Mouse (Mus musculus) hindbrain, embryonic 14.5 days (tissue): ENCODE data around the gene Slc18b1. TPM values are rescaled to one million over a fixed set of nuclear protein-coding genes. Genes with fewer than 3 reads are reported as not detected.
A peak's percentile ranks its signal among the peaks of the same experiment; 100 is the strongest.

ENCODE experiments used
- ATAC-seq: fragments of 200-750 bp; cut with Nextera tagmentation; 2 replicates; pipeline ENCODE4 v1.8.0; 2017; ENCODE audit warnings: moderate number of reproducible peaks, mild to moderate bottlenecking, moderate TSS enrichment, moderate library complexity; ENCODE audit not compliant: low FRiP score
- DNase-seq: peaks from one replicate; pipeline ENCODE4 v3.0.0-alpha.2; 2015; ENCODE audit warnings: low spot score
- H3K27ac ChIP-seq: fragments of 300-500 bp; sonication (generic); 2 replicates; pipeline ENCODE4 v1.5.1; 2014; ENCODE audit warnings: mild to moderate bottlenecking, moderate library complexity
- H3K27me3 ChIP-seq: fragments of 300-500 bp; sonication (generic); 2 replicates; pipeline ENCODE4 v1.6.1; 2014; ENCODE audit warnings: mild to moderate bottlenecking, low read length, mixed read lengths; ENCODE audit not compliant: control insufficient read depth, insufficient read depth
- H3K36me3 ChIP-seq: fragments of 300-500 bp; sonication (generic); replicated peaks from 2 replicates; pipeline ENCODE4 v1.6.1; 2014; ENCODE audit not compliant: control insufficient read depth, insufficient read depth
- H3K4me1 ChIP-seq: fragments of 300-500 bp; sonication (generic); replicated peaks from 2 replicates; pipeline ENCODE4 v1.6.1; 2014; ENCODE audit warnings: antibody characterized with exemption, low read length, mixed read lengths; ENCODE audit not compliant: control insufficient read depth, insufficient read depth
- H3K4me2 ChIP-seq: fragments of 300-500 bp; sonication (generic); replicated peaks from 2 replicates; pipeline ENCODE4 v1.6.1; 2014; ENCODE audit warnings: mild to moderate bottlenecking, moderate library complexity
- H3K4me3 ChIP-seq: fragments of 300-500 bp; sonication (generic); replicated peaks from 2 replicates; pipeline ENCODE4 v1.5.1; 2014; ENCODE audit warnings: mild to moderate bottlenecking, low read length
- H3K9ac ChIP-seq: fragments of 300-500 bp; sonication (generic); 2 replicates; pipeline ENCODE4 v1.6.1; 2014
- H3K9me3 ChIP-seq: fragments of 300-500 bp; sonication (generic); 2 replicates; pipeline ENCODE4 v1.6.1; 2016; ENCODE audit warnings: low read length; ENCODE audit not compliant: control insufficient read depth
- WGBS: fragments of 180-500 bp; shearing (Covaris S2); extraction: QIAGEN DNeasy Blood & Tissue Kit; methylation state at CpG from one replicate; pipeline ENCODE4 v1.1.7; 2014; 5-methylcytosine and 5-hydroxymethylcytosine counted together
- polyA plus RNA-seq: library from polyadenylated mRNA; unstranded; fragments of >200 nt; fragmentation: Nextera tagmentation; extraction: Ambion mirVana; gene quantifications from 2 replicates; pipeline ENCODE4 v1.2.1, GENCODE M21; 2014

Gene Slc18b1
- polyA plus RNA-seq, 1 experiment from 2014 or later = 25.5 TPM

DNA sequence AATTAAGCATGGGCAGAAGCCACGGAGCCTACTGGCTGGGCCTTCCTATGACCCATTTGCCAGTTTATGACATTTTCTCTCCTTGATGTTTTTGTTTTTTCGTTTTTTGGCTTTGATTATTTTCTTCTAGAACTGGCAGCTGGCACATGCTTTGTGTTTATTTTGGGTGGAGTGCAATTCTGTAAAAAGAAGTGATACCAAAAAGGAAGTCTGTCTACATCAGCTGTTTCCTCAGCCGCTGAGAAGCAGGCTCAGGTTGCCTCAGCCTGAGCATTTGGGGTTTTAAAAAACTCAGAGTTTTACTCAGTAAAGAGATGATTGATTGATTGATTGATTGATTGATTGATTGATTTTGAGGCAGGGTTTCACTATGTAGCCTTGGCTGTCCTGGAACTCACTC lies 6.1 kb downstream of the Slc18b1 start:
- Histone ChIP-seq H3K9me3 (no peaks in the 10 kb centered on the region), H3K27ac (no peak overlapping the region), H3K4me1 (peaks cover 8% of the 10 kb centered on the region; the same call in 1 of the 2 replicates), H3K4me2 (no peak overlapping the region), H3K27me3 (no peaks in the 10 kb centered on the region), H3K4me3 (no peak overlapping the region), H3K36me3 (peaks cover 77% of the 10 kb centered on the region), H3K9ac (no peak overlapping the region)
- WGBS = 74% methylated on average over 3 of the region's 3 CpGs
- DNase-seq = no peak
- no peak for ATAC-seq

DNA sequence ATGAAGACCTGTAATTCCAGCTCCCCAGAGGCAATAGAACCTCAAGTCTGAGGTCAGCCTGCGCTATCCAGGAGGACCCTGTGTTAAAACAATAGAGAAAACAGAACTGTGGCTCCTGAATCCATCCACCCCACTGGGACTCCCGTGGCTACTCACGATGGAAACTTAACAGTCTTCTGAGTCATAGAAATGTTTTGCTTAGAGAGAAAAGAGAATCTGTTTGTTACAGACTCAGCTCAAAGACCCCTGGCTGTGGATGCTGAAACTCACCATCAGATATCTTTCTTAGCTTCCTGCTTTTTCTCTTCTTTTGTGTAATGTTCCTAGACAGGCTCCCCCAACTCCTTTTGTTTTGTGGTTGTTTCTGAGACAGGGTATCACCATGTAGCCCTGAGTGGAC lies 7.9 kb downstream of the Slc18b1 start:
- Histone ChIP-seq H3K4me1 (no peaks in the 10 kb centered on the region), H3K9me3 (no peaks in the 10 kb centered on the region), H3K9ac (no peak overlapping the region), H3K27me3 (no peaks in the 10 kb centered on the region), H3K36me3 (peaks cover 90% of the 10 kb centered on the region), H3K4me2 (no peak overlapping the region), H3K4me3 (no peak overlapping the region), H3K27ac (no peak overlapping the region)
- no peak for DNase-seq
- ATAC-seq = no peak
- 64% methylated on average over 3 of the region's 3 CpGs for WGBS

DNA sequence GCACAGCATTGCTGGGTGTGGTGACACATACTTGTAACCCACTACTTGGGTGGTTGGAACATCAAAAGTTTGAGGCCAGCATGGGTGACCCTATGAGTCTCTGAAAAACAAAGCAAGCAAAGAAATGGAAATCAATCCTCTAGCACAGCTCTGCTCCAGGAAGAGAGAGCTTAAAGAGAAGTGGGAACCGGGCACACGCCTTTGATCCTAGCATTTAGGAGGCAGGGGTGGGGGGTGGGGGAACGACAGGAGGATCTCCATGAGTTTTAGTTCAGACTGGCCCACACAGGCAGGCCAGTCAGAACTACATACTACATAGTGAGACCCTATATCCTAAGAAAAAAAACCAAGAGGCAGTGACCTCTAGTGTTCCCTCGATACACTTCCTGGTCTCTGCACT lies 9.4 kb downstream of the Slc18b1 start:
- WGBS = 30% methylated on average over 4 of the region's 4 CpGs
- H3K4me3 ChIP-seq = no peak overlapping the region
- no peaks in the 10 kb centered on the region for H3K9me3 ChIP-seq
- DNase-seq = no peak
- H3K4me1 ChIP-seq = no peaks in the 10 kb centered on the region
- H3K9ac ChIP-seq = no peak overlapping the region
- H3K27me3 ChIP-seq = no peaks in the 10 kb centered on the region
- no peak overlapping the region for H3K4me2 ChIP-seq
- ATAC-seq = no peak
- no peak overlapping the region for H3K27ac ChIP-seq
- H3K36me3 ChIP-seq = peaks cover 86% of the 10 kb centered on the region

DNA sequence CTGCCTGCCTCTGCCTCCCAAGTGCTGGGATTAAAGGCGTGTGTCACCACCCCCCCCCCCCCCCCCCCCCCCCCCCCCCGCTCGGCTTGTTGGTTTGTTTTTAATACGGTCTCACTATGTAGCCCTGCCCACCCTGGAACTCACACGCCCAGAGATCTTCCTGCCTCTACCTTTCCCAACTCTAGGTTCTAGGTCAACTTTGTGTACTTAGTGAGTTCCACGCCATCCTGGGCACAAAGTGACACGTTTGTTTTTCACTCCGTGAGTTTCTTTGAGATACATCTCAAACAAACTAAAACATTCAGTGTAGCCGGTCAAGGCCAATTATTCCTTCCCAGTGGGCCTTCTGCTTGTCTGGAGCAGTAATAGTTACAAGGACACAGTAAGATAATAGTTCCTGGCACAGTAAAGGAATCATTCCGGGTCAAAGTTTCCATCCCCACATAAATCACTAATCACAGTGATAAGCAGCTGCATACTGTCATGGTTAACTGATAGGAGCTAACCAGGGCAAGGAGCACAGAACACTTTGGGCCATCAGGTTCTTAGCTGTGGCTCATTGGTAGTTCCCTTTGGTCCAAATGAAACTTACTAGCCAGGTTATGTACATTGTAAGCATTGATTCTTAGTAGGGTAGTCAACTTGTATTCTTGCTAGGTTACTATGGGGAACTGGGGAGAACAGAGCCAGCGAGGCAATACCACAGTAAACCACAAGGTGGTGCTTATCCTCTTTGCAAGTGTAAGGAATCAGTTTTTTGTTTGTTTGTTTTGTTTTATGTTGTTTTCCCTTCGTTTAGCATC lies 15.1 kb downstream of the Slc18b1 start:
- H3K4me3 ChIP-seq = no peak overlapping the region
- H3K4me1 ChIP-seq = no peaks in the 10 kb centered on the region
- 77% methylated on average over 8 of the region's 12 CpGs for whole genome bisulfite sequencing
- no peak overlapping the region for H3K4me2 ChIP-seq
- no peak overlapping the region for H3K27ac ChIP-seq
- no peak overlapping the region for H3K9ac ChIP-seq
- peaks cover 40% of the 10 kb centered on the region for H3K36me3 ChIP-seq
- no peaks in the 10 kb centered on the region for H3K9me3 ChIP-seq
- ATAC-seq = 0 out of 2 replicates have a peak, but pooled peaks have one; percentile 47
- no peaks in the 10 kb centered on the region for H3K27me3 ChIP-seq
- DNase-seq = peak; percentile 84

DNA sequence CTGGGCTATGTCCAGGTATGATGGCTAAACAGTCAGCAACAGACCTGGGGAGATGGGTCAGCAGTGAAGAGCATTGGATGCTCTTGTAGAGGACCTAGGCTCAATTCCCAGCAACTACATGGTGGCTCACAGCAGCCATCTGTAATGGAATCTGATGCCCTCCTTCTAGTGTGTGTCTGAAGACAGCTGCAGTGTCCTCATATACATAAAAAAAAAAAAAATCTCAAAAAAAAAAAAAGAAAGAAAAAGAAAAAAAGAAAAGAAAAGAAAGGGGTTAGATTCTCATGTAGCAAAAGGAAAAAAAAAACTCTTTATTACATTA lies 15.6 kb downstream of the Slc18b1 start:
- H3K27me3 ChIP-seq = no peaks in the 10 kb centered on the region
- H3K4me1 ChIP-seq = no peaks in the 10 kb centered on the region
- H3K9ac ChIP-seq = no peak overlapping the region
- no peak overlapping the region for H3K27ac ChIP-seq
- no peak overlapping the region for H3K4me2 ChIP-seq
- H3K9me3 ChIP-seq = no peaks in the 10 kb centered on the region
- ATAC-seq (no peak), DNase-seq (no peak)
- H3K36me3 ChIP-seq = peaks cover 38% of the 10 kb centered on the region
- H3K4me3 ChIP-seq = no peak overlapping the region

DNA sequence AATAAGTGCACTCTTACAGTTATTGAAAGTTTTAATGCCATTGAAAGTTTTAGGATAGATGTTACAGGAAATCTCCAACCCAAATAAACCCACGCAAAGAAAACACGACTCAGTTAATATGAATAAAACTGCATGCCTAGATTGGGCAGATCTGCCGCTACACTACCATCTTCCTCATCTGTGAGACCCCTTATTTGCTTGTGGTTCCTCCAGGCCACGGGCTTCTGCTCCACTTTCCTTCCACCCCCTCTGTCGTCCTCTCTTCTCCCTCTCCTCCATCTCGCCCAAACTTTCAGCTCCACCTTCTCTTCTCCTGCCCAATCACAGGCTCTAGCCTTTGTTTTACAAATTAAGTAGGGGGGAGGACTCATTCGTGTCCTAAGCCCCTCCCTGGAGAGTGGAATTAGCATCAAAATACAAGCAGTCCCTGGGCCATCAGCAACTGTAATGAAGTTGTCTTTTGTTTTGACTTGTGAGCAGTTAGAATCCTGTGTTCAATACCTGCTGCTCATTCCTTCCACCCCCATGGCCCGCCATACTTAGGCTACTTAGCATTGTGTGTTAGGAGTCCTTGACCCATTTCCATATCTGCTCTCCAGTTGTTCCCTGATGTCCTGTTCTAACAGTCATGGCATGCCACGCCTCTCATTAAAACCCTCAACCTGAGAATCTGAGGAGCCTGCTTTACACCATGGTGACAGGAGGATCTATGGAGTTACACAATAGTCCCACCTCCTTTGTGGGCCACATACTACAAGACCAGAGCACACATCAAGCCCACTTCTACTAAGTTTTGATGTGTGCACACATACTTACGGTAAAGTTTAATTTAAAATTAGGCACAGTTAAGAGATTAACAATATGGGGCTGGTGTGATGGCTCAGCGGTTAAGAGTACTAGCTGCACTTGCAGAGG lies 16.3 kb downstream of the Slc18b1 start:
- no peaks in the 10 kb centered on the region for H3K27me3 ChIP-seq
- H3K9ac ChIP-seq = no peak overlapping the region
- H3K36me3 ChIP-seq = peaks cover 34% of the 10 kb centered on the region
- no peak for DNase-seq
- H3K27ac ChIP-seq = no peak overlapping the region
- ATAC-seq = no peak
- no peaks in the 10 kb centered on the region for H3K4me1 ChIP-seq
- H3K9me3 ChIP-seq = no peaks in the 10 kb centered on the region
- WGBS = 48% methylated on average over 11 of the region's 11 CpGs
- H3K4me3 ChIP-seq = no peak overlapping the region
- H3K4me2 ChIP-seq = no peak overlapping the region

DNA sequence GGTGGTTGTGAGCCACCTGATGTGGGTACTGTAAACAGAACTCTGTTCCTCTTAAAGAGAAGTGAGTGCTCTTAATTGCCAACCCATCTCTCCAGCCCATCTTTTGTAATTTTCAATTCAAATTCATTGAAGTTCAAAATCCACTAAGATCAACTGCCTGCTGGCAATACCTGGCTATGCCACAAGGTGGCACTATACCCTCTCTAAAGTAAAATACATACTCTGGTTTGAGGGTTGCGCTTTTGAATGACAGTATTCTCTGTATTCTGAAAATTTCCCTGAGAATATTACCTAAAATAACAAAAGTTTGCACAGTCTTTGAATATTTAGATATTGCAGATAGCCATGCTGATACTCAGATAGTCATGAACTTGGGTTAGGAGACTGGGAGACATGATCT lies 18.4 kb downstream of the Slc18b1 start:
- peak; percentile 47; the same call in 1 of the 2 replicates for ATAC-seq
- WGBS = 50% methylated on average over 1 of the region's 1 CpGs
- no peak overlapping the region for H3K27ac ChIP-seq
- no peak overlapping the region for H3K4me2 ChIP-seq
- DNase-seq = peak; percentile 93
- H3K36me3 ChIP-seq = peaks cover 40% of the 10 kb centered on the region
- no peak overlapping the region for H3K4me3 ChIP-seq
- no peaks in the 10 kb centered on the region for H3K9me3 ChIP-seq
- H3K4me1 ChIP-seq = no peaks in the 10 kb centered on the region
- H3K27me3 ChIP-seq = no peaks in the 10 kb centered on the region
- no peak overlapping the region for H3K9ac ChIP-seq

DNA sequence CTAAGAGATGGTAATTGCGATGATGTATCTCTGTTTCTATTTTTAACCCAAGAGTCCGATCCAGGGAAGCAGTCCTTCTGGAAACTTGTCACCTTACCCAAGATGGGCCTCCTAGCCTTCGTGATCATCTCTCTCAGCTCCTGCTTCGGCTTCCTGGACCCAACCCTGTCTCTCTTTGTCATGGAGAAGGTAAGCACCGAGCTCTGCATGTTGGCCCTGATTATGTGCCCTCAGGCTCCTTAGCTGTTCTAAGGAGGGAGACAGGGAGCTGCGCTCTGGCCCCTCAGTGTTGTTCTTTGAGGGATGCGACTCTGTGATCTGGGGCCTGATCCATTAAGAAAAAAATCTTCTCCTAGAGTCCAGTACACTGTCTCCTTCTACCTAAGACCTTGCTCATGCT lies 19.5 kb downstream of the Slc18b1 start:
- H3K4me3 ChIP-seq = no peak overlapping the region
- H3K4me1 ChIP-seq = no peaks in the 10 kb centered on the region
- no peak overlapping the region for H3K27ac ChIP-seq
- 89% methylated on average over 7 of the region's 7 CpGs for WGBS
- H3K4me2 ChIP-seq = no peak overlapping the region
- no peak overlapping the region for H3K9ac ChIP-seq
- no peak for ATAC-seq
- no peaks in the 10 kb centered on the region for H3K9me3 ChIP-seq
- no peaks in the 10 kb centered on the region for H3K27me3 ChIP-seq
- no peak for DNase-seq
- peaks cover 44% of the 10 kb centered on the region for H3K36me3 ChIP-seq

DNA sequence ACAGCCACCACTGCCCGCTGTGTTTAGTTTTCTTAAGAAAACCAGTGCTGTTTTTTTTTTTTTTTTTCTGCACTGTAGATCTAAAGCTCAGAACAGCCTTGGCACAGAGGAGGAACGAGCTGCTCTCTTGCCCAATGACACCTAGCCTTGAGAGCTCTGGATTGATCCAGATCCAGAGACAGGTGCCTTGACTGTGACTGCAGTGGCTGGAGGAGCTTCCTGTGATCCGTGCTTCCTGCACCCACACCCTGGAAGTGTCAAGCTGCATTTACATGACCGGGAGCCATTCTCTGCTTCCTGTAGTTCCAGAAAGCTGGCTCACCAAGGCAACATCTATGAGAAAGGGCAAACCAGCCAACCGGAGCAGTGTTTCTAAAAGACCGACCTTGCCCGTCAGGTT lies 29.7 kb downstream of the Slc18b1 start:
- no peak overlapping the region for H3K4me2 ChIP-seq
- no peak overlapping the region for H3K9ac ChIP-seq
- no peak overlapping the region for H3K27ac ChIP-seq
- peaks cover 69% of the 10 kb centered on the region for H3K36me3 ChIP-seq
- no peak overlapping the region for H3K4me3 ChIP-seq
- H3K27me3 ChIP-seq = no peaks in the 10 kb centered on the region
- no peaks in the 10 kb centered on the region for H3K9me3 ChIP-seq
- H3K4me1 ChIP-seq = no peaks in the 10 kb centered on the region
- 87% methylated on average over 7 of the region's 7 CpGs for WGBS
- no peak for ATAC-seq
- DNase-seq = no peak
